Mouse (Mus musculus): ENCODE measurements around the gene Cmya5.

DNA sequence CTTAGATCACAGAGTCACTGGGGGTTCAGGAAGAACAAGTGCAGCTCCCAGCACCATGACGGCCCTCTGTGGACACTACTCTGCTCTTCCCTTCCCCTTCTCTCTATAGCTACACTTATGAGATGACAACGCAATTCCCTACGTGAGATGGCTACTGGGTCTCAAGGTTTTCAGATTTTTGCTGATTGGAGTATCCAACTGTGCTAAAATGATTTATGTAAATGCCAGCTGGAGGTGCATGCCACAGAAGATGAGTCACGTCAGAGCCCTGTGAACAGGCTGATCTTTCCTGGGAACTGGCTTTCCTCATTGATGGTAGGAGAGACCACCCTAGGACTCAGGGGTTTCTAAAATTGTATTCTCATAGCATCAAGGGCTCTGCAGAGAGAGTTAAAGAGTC, 83.2 kb downstream of the Cmya5 start:
- no peak for TF ChIP-seq EP300 (IDR thresholded peaks at IDR 0.05)
- no peak for TF ChIP-seq CTCF (IDR thresholded peaks at IDR 0.05)
